Mouse (Mus musculus) myocyte (in vitro differentiated cells): Measurements from ENCODE around the gene Rdm1. TPM values are rescaled to one million over a fixed set of nuclear protein-coding genes. Genes with fewer than 3 reads are reported as not detected.

Experiments used
- H3K27me3 ChIP-seq: one replicate; pipeline ENCODE4 v1.6.1; 2011; ENCODE audit not compliant: control insufficient read depth, insufficient read depth, insufficient read length
- H3K36me3 ChIP-seq: one replicate; pipeline ENCODE4 v1.6.1; 2011; ENCODE audit not compliant: control insufficient read depth, insufficient read depth
- H3K4me2 ChIP-seq: one replicate; pipeline ENCODE4 v1.6.1; 2011; ENCODE audit warnings: low read depth, control low read depth
- H3K4me3 ChIP-seq: one replicate; pipeline ENCODE4 v1.5.1; 2011; ENCODE audit warnings: mild to moderate bottlenecking, control low read depth, moderate library complexity
- H3K79me2 ChIP-seq: one replicate; pipeline ENCODE4 v1.6.1; 2011; ENCODE audit not compliant: control insufficient read depth, insufficient read depth
- H3ac ChIP-seq: one replicate; pipeline ENCODE4 v1.6.1; 2011; ENCODE audit not compliant: control insufficient read depth, insufficient read length
- CEBPB ChIP-seq: IDR thresholded peaks from 2 replicates; pipeline ENCODE4 v1.6.1; 2011; ENCODE audit warnings: mild to moderate bottlenecking, moderate library complexity; ENCODE audit not compliant: poor library complexity, insufficient read depth, severe bottlenecking
- E2F4 ChIP-seq: IDR thresholded peaks from one replicate; pipeline ENCODE4 v1.6.1; 2011; ENCODE audit warnings: mild to moderate bottlenecking, control low read depth, moderate library complexity; ENCODE audit not compliant: insufficient read depth
- MAX ChIP-seq: IDR thresholded peaks from one replicate; pipeline ENCODE4 v1.6.1; 2011; ENCODE audit warnings: low read depth, mild to moderate bottlenecking, control low read depth
- MYOD1 ChIP-seq, 3 experiments: IDR thresholded peaks; one replicate each; pipeline ENCODE4 v1.6.1; 2011; ENCODE audit warnings: control low read depth in 2 of 3, low read depth in 2 of 3, mild to moderate bottlenecking in 2 of 3, moderate library complexity in 1 of 3; ENCODE audit not compliant: insufficient read length in 2 of 3, control insufficient read depth in 1 of 3
- MYOG ChIP-seq, 3 experiments: IDR thresholded peaks; one replicate each; pipeline ENCODE4 v1.6.1; 2011; ENCODE audit warnings: control low read depth in 2 of 3, low read depth in 2 of 3, mild to moderate bottlenecking in 2 of 3; ENCODE audit not compliant: insufficient read length in 2 of 3, control insufficient read depth in 1 of 3, insufficient read depth in 1 of 3
- POLR2A ChIP-seq: IDR thresholded peaks from one replicate; pipeline ENCODE4 v1.6.1; 2011; ENCODE audit warnings: low read depth, mild to moderate bottlenecking, control low read depth, moderate library complexity; ENCODE audit not compliant: insufficient read length
- POLR2AphosphoS2 ChIP-seq: IDR thresholded peaks from one replicate; pipeline ENCODE4 v1.6.1; 2011; ENCODE audit warnings: low read depth, control low read depth; ENCODE audit not compliant: insufficient read length
- REST ChIP-seq: IDR thresholded peaks from one replicate; pipeline ENCODE4 v1.6.1; 2011; ENCODE audit warnings: mild to moderate bottlenecking, control low read depth, moderate library complexity; ENCODE audit not compliant: insufficient read depth, insufficient read length
- SRF ChIP-seq: IDR thresholded peaks from one replicate; pipeline ENCODE4 v1.6.1; 2011; ENCODE audit warnings: low read depth; ENCODE audit not compliant: control insufficient read depth, insufficient read length
- TCF12 ChIP-seq: IDR thresholded peaks from one replicate; pipeline ENCODE4 v1.6.1; 2011; ENCODE audit warnings: mild to moderate bottlenecking, control low read depth; ENCODE audit not compliant: poor library complexity, insufficient read depth, severe bottlenecking
- TCF3 ChIP-seq: IDR thresholded peaks from one replicate; pipeline ENCODE4 v1.6.1; 2011; ENCODE audit warnings: low read depth, control low read depth; ENCODE audit not compliant: insufficient read length
- USF1 ChIP-seq: IDR thresholded peaks from one replicate; pipeline ENCODE4 v1.6.1; 2011; ENCODE audit warnings: low read depth, mild to moderate bottlenecking, control low read depth, moderate library complexity
- polyA plus RNA-seq: library from polyadenylated mRNA; unstranded; fragments of >200 nt; fragmentation: generic; extraction: Trizol; gene quantifications from one replicate; pipeline ENCODE4 v1.2.1, GENCODE M21; 2012; ENCODE audit warnings: missing spikeins

Rdm1 gene
- polyA plus RNA-seq, 1 experiment: 8.5 TPM

DNA sequence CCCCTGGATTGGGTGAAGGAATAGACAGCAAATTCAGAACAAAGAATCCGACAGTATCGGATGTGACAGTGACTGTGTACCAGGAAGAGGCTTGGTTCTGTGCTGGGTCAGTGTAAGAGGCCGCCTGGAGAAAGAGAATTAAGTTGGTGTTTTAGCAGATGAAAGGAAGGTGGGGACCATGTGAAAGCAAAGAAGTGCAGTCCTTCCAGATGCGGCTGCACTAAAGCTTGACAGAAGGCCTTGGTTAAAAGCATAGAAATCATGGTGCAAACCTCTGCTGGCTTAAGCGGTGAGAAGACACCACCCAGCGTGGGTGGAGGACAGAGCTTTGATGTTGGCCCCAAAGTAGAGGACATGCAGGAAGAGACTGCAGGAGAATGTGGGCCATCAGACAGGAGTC, 13.4 kb upstream of the Rdm1 start:
- Histone ChIP-seq H3K79me2 (no peaks in the 10 kb centered on the region), H3K36me3 (no peaks in the 10 kb centered on the region), H3K4me3 (no peak overlapping the region), H3K4me2 (no peak overlapping the region), H3K27me3 (no peaks in the 10 kb centered on the region), H3ac (no peak overlapping the region)
- TF ChIP-seq TCF12 (no peak), POLR2AphosphoS2 (no peak), MAX (no peak), E2F4 (no peak), MYOD1 (IDR thresholded peaks at IDR 0.05; ENCODE audit: control insufficient read depth in 1 of 3, insufficient read length in 2 of 3, low read depth in 2 of 3) (no peak), USF1 (no peak), CEBPB (no peak), TCF3 (no peak)

DNA sequence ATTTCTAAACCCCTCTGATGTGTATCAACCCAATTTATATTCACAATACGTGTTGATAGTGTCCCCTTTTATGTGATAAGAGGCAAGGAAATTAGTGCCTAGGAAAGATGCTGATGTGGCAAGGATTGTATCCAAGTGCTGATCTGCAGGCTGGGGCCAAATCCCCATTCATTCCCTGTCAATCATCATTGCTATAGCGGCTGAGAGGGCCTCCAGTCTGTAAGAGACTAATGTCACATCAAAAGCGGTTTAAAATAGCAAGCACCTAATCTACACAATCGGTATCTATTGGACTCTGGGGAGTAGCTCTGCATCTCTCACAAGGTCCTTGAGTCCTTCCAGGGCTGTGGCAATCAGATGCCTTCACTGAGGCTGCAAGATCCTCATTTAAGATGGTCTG, 12.9 kb upstream of the Rdm1 start:
- Histone ChIP-seq H3K36me3 (no peaks in the 10 kb centered on the region), H3ac (no peak overlapping the region), H3K27me3 (no peaks in the 10 kb centered on the region), H3K79me2 (no peaks in the 10 kb centered on the region), H3K4me3 (no peak overlapping the region), H3K4me2 (no peak overlapping the region)
- TF ChIP-seq POLR2A: no peak

DNA sequence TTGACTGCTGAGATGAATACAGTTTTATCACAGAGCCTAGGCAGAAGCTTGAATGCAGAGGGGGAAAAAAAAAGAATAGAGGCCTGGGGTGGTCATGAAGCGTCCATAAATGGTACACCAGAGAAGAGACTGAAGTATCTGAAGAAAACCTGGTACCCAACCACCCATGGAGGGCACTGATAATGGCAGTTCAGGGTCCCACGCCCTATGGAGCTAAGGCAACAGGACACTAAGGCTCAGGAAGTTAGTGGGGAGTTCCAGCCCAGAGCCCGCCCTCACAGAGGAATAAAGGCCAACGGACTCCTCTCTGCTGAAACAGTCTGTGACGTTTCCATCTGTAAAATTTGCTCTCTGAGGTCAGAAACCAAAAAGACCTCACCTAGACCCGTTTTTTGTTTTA, 11.6 kb upstream of the Rdm1 start:
- Histone ChIP-seq H3K36me3 (no peaks in the 10 kb centered on the region), H3K4me3 (no peak overlapping the region), H3ac (no peak overlapping the region), H3K27me3 (no peaks in the 10 kb centered on the region), H3K79me2 (no peaks in the 10 kb centered on the region), H3K4me2 (no peak overlapping the region)
- TF ChIP-seq POLR2A: no peak
- TF ChIP-seq REST: no peak
- TF ChIP-seq TCF12: no peak
- no peak for TF ChIP-seq E2F4
- no peak for TF ChIP-seq USF1
- TF ChIP-seq MAX: no peak
- no peak for TF ChIP-seq CEBPB
- no peak for TF ChIP-seq MYOD1 (IDR thresholded peaks at IDR 0.05; ENCODE audit: control insufficient read depth in 1 of 3, insufficient read length in 2 of 3, low read depth in 2 of 3)
- TF ChIP-seq SRF: no peak
- TF ChIP-seq MYOG (IDR thresholded peaks at IDR 0.05; ENCODE audit: control insufficient read depth in 1 of 3, insufficient read depth in 1 of 3, insufficient read length in 2 of 3, low read depth in 2 of 3): no peak
- TF ChIP-seq TCF3: no peak
- TF ChIP-seq POLR2AphosphoS2: no peak

DNA sequence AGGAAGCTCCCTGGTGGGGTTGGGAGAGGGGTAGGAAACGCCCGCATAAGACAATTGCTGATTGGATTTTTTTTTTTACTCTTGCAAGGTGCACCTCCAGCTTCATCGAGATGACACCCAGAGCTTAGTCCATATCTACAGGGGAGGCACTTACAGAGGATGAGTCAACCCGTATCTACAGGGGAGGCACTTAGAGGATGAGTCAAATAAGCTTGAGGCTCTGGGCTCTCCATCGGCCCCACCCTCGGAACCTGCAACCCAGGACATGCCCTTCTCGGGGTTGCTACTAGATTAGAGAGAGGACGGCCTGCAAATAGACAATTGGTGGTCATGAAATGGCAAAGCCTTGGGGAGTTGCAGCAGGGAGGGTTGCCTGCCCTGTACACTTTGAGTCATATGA, 10.9 kb upstream of the Rdm1 start:
- H3K4me2 ChIP-seq: no peak overlapping the region
- no peaks in the 10 kb centered on the region for H3K79me2 ChIP-seq
- H3K27me3 ChIP-seq: no peaks in the 10 kb centered on the region
- no peak overlapping the region for H3ac ChIP-seq
- no peaks in the 10 kb centered on the region for H3K36me3 ChIP-seq
- TF ChIP-seq MYOD1 (IDR thresholded peaks at IDR 0.05; ENCODE audit: control insufficient read depth in 1 of 3, insufficient read length in 2 of 3, low read depth in 2 of 3) (no peak), USF1 (no peak), POLR2AphosphoS2 (no peak), MAX (no peak)
- no peak overlapping the region for H3K4me3 ChIP-seq

DNA sequence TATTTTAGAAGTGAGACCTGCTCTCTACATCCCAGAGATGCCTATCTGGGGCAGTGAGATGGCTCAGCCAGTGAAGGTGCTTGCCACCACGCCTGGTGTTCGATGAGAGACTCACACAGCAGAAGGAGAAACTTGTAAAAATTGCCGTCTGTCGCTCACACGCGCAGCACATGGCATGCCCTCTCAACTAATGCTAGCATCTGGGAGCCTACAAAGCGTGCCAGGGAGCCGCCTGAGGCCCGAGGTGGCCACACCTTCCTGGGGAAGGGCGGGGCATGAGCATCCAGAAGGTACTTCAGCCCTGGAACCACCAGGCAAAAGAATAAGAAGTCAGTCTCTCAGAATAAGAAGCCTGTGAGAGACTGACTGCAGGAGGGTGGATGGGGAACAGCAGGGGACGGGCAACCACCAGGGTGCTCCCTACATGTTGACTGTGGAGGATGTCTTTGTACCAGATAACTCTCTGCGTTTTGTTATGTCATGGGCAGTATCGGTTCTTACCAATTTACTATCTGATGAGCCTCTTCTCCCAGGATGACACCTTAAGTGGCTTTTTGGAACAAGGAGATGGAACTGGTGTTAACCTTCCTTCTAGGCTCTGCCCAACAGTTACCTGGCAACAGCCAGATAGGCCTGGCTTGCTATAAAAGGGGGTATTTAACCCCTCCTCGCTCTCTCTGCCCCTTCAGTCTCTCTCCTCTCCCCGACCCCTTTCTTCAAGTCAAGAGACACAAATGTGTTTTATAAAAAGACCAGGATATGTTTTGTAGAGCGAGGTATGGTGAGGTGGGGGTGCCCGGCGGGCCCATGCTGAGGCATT, 9.8 kb upstream of the Rdm1 start:
- no peak for TF ChIP-seq MYOG (IDR thresholded peaks at IDR 0.05; ENCODE audit: control insufficient read depth in 1 of 3, insufficient read depth in 1 of 3, insufficient read length in 2 of 3, low read depth in 2 of 3)
- TF ChIP-seq CEBPB: no peak
- no peak for TF ChIP-seq SRF
- TF ChIP-seq MYOD1 (IDR thresholded peaks at IDR 0.05; ENCODE audit: control insufficient read depth in 1 of 3, insufficient read length in 2 of 3, low read depth in 2 of 3): no peak
- no peak for TF ChIP-seq POLR2A
- no peak for TF ChIP-seq TCF12
- TF ChIP-seq POLR2AphosphoS2: no peak
- no peak for TF ChIP-seq REST
- no peak for TF ChIP-seq TCF3
- TF ChIP-seq MAX: no peak
- no peak for TF ChIP-seq E2F4
- no peak for TF ChIP-seq USF1

More for the DNA sequence above, 9.8 kb upstream of the Rdm1 start:
- Histone ChIP-seq H3K79me2 (no peaks in the 10 kb centered on the region), H3K4me2 (no peak overlapping the region), H3K27me3 (no peaks in the 10 kb centered on the region), H3ac (no peak overlapping the region), H3K36me3 (no peaks in the 10 kb centered on the region), H3K4me3 (no peak overlapping the region)
